Mouse (Mus musculus) spleen, adult 2 months (tissue): ENCODE results near the gene Rhobtb3.

ENCODE experiments used
- CTCF ChIP-seq: fragments of 200-500 bp; IDR thresholded peaks from 2 replicates; pipeline ENCODE4 v1.5.1; 2011; ENCODE audit warnings: mild to moderate bottlenecking, inconsistent platforms; ENCODE audit not compliant: insufficient read depth, insufficient read length, insufficient replicate concordance; ENCODE audit errors: extremely low read depth
- POLR2A ChIP-seq: fragments of 200-500 bp; IDR thresholded peaks from 2 replicates; pipeline ENCODE4 v1.6.1; 2011; ENCODE audit warnings: low read depth, low read length, inconsistent platforms

DNA sequence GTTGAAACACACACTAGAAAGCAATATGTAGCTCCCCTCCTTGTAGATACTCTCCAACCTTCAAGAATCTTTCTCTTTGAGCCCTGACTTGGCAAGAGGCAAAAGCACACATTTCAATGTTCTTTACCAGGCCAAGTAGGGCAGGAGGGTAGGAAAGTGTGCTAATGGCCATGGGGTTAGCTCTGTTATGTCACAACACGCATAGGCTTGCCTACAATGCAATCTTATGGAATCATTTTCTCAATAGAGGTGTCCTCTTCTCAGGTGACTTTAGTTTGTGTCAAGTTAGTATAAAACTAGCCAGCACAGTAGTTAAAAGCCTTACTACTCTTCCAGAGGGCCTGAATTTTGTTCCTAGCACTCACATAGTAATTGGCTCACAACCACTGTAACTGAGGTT is 113.0 kb downstream of the Rhobtb3 start:
- TF ChIP-seq CTCF (no peak), POLR2A (no peak)
